Mouse (Mus musculus): ENCODE measurements at regions not wholly inside any gene's neighbourhood (a gene's known extent, or its start where the extent isn't known, plus 50 kb on each side); places are given as distances from the start of the nearest gene placed in this dataset.

GRCm38 (mm10) chr8:107642241-107642640 is 54.0 kb upstream of the Psmd7 start:
- DNase-seq (ENCODE audit: extremely low spot score) = no peak

GRCm38 (mm10) chr8:107647936-107648335 is 59.7 kb upstream of the Psmd7 start:
- DNase-seq (ENCODE audit: extremely low spot score) = no peak

- DNase-seq (ENCODE audit: extremely low spot score) = no peak
Observed at GRCm38 (mm10) chr8:107650306-107650705, 62.0 kb upstream of the Psmd7 start.

GRCm38 (mm10) chr8:107651424-107651823 is 63.2 kb upstream of the Psmd7 start:
- no peak for DNase-seq (ENCODE audit: extremely low spot score)

GRCm38 (mm10) chr8:107652226-107652625 is 64.0 kb upstream of the Psmd7 start:
- DNase-seq (ENCODE audit: extremely low spot score) = no peak

- no peak for DNase-seq (ENCODE audit: extremely low spot score)
Observed at GRCm38 (mm10) chr8:107653711-107654110, 65.4 kb upstream of the Psmd7 start.

- no peak for DNase-seq (ENCODE audit: extremely low spot score)
Observed at GRCm38 (mm10) chr8:107656622-107657021, 68.4 kb upstream of the Psmd7 start.

- no peak for DNase-seq (ENCODE audit: extremely low spot score)
Observed at GRCm38 (mm10) chr8:107657741-107658140, 69.5 kb upstream of the Psmd7 start.

GRCm38 (mm10) chr8:107658386-107658785 is 70.1 kb upstream of the Psmd7 start:
- DNase-seq (ENCODE audit: extremely low spot score) = no peak

- DNase-seq (ENCODE audit: extremely low spot score) = no peak
Observed at GRCm38 (mm10) chr8:107660624-107661023, 72.4 kb upstream of the Psmd7 start.

- no peak for DNase-seq (ENCODE audit: extremely low spot score)
Observed at GRCm38 (mm10) chr8:107669608-107670007, 81.3 kb upstream of the Psmd7 start.

- no peak for DNase-seq (ENCODE audit: extremely low spot score)
Observed at GRCm38 (mm10) chr8:107671471-107671870, 83.2 kb upstream of the Psmd7 start.

GRCm38 (mm10) chr8:107672691-107673090 is 84.4 kb upstream of the Psmd7 start:
- DNase-seq (ENCODE audit: extremely low spot score) = no peak

GRCm38 (mm10) chr8:107682066-107682465 is 93.8 kb upstream of the Psmd7 start:
- no peak for DNase-seq (ENCODE audit: extremely low spot score)

GRCm38 (mm10) chr8:107684721-107685691 is 96.7 kb upstream of the Psmd7 start:
- peak; percentile 64 for DNase-seq (ENCODE audit: extremely low spot score)

- DNase-seq (ENCODE audit: extremely low spot score) = no peak
Observed at GRCm38 (mm10) chr8:107686936-107687335, 98.7 kb upstream of the Psmd7 start.

GRCm38 (mm10) chr8:107687529-107687928 is 99.3 kb upstream of the Psmd7 start:
- DNase-seq (ENCODE audit: extremely low spot score) = no peak

GRCm38 (mm10) chr8:107689020-107689419 is 100.8 kb upstream of the Psmd7 start:
- DNase-seq (ENCODE audit: extremely low spot score) = no peak

- DNase-seq (ENCODE audit: extremely low spot score) = no peak
Observed at GRCm38 (mm10) chr8:107691251-107691650, 103.0 kb upstream of the Psmd7 start.

GRCm38 (mm10) chr8:107696384-107697346 is 108.4 kb upstream of the Psmd7 start:
- DNase-seq (ENCODE audit: extremely low spot score) = no peak

- DNase-seq (ENCODE audit: extremely low spot score) = no peak
Observed at GRCm38 (mm10) chr8:107699307-107699706, 111.0 kb upstream of the Psmd7 start.

GRCm38 (mm10) chr8:107699759-107700158 is 111.5 kb upstream of the Psmd7 start:
- no peak for DNase-seq (ENCODE audit: extremely low spot score)
